Mouse (Mus musculus): ENCODE measurements around the gene Birc5.

Gene Birc5

DNA sequence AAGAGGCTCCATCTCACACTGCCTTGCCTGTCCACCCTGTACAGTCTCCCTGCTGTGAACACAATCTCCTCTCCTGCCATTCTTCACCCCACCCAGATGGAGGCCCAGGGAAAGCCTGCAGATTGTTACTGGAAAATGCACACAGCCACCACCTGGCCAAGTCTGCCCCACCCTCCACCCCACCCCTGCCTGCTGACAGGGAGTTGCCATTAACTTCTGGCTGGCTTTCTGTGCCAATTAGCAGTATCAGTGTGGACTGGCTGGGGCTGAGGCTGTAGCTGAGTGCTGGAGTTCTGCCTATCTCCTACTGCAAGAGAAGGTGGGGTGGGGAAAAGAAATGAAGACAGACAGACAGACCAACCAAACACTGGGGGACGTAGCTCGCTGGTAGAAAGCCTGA lies 10.5 kb upstream of the Birc5 start:
- no peak for TF ChIP-seq GATA4 (IDR thresholded peaks at IDR 0.05; ENCODE audit: insufficient replicate concordance, low read length)

- no peak for TF ChIP-seq GATA4 (IDR thresholded peaks at IDR 0.05; ENCODE audit: insufficient replicate concordance, low read length)
These were observed 10.0 kb upstream of the Birc5 start for GRCm38 (mm10) chr11:117839021-117839420.

GRCm38 (mm10) chr11:117840910-117841309 lies 8.1 kb upstream of the Birc5 start:
- TF ChIP-seq GATA4 (IDR thresholded peaks at IDR 0.05; ENCODE audit: insufficient replicate concordance, low read length): no peak

GRCm38 (mm10) chr11:117843434-117843833 lies 5.6 kb upstream of the Birc5 start:
- no peak for TF ChIP-seq GATA4 (IDR thresholded peaks at IDR 0.05; ENCODE audit: insufficient replicate concordance, low read length)

DNA sequence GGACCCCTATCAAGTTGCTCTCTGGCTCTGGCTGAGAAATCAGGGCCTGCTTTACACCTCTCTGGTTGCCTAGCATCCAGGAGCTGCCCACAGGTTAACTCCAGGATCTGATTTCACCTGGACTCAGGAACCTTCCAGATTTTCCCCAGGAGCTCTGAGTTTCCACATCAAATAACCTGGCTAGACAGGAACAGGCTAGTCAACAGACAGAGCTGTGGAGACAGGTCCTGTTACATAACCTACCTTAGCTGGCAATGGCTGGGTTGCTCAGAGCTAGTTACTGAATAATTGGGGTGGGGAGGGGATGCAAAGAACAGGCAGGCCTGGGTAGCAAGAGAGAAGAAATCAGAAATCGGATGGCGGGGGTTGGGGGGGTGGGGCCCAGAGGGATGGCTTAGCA lies 4.1 kb upstream of the Birc5 start:
- no peak for TF ChIP-seq GATA4 (IDR thresholded peaks at IDR 0.05; ENCODE audit: insufficient replicate concordance, low read length)

DNA sequence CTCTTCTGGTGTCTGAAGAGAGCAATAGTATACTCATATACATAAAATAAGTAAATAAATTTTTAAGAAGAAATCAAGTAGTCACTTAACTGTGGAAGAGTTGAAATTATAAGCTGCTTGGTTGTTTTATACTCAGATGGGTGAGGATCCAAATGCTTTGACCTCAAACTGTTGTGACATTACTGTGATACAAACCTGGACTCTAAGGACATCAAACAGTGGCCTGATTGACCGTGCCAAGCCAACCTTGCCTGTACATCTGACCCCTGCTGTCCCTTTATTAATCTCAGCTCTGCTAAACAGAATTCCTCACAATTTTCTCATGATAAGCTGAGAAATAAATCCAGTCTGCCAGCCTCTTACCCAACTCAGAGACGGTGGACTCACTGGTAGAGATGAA lies 3.4 kb upstream of the Birc5 start:
- peak; percentile 45; the same call in 1 of the 2 replicates for TF ChIP-seq GATA4 (IDR thresholded peaks at IDR 0.05; ENCODE audit: insufficient replicate concordance, low read length)

DNA sequence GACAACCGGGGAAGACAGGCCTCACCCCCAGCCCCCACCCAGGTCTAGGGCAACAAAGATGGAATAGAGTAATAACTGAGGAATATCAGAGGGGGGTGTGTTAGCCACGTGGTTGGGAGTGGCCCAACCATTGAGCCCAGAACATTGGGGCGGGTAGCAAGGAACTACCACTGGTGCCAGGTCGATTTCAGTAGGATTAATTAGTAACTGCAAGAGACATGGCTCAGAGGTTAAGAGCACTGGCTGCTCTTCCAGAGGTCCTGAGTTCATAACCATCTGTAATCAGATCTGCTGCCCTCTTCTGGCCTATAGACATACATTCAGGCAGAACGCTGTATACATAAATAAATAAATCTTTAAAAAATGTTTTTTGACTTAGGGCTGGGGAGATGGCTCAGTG lies 2.4 kb upstream of the Birc5 start:
- TF ChIP-seq GATA4 (IDR thresholded peaks at IDR 0.05; ENCODE audit: insufficient replicate concordance, low read length): no peak

- TF ChIP-seq GATA4 (IDR thresholded peaks at IDR 0.05; ENCODE audit: insufficient replicate concordance, low read length): no peak
These were observed 1.3 kb upstream of the Birc5 start for GRCm38 (mm10) chr11:117847593-117848215.

GRCm38 (mm10) chr11:117848271-117848984 lies 623 bp upstream of the Birc5 start:
- no peak for TF ChIP-seq GATA4 (IDR thresholded peaks at IDR 0.05; ENCODE audit: insufficient replicate concordance, low read length)

DNA sequence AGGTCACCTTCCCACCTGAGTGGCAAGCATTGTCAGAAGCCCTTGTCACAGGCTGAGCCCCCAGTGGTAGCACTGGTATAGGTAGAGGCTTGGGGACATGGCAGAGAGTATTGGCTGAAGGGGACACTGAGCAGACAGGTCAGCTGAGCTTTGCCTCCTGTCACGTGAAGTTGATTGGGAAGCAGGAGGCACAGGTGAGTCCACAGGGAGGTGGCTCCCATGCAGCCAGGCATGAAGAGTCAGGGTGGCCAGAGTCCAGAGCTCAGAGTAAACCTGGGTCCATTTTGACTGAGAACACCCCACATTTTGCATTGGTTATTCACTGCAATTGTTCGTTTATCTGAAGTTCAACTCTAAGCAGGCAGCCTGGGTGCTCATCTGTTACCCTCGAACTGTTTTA lies 3.8 kb downstream of the Birc5 start:
- no peak for TF ChIP-seq GATA4 (IDR thresholded peaks at IDR 0.05; ENCODE audit: insufficient replicate concordance, low read length)

GRCm38 (mm10) chr11:117854241-117854640 lies 5.2 kb downstream of the Birc5 start:
- TF ChIP-seq GATA4 (IDR thresholded peaks at IDR 0.05; ENCODE audit: insufficient replicate concordance, low read length): no peak

DNA sequence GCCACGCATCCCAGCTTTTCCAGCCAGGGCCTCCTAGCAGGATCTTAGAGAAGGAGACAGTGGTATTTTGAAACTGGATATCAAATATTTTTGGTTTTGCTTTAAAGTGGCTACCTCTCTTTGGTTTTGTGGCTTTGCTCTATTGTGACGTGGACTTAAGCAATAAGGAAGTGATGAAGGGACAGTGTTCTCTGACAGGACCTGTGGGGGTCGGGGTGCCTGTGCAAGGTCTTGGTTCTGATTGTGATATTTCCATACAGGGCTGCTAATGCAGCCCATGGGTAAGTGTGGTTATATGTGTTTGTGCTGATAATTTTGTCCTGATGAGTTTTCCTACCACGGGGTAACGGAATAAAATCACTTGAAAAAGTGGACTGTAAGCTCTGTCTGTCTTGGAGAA lies 6.3 kb downstream of the Birc5 start:
- TF ChIP-seq GATA4 (IDR thresholded peaks at IDR 0.05; ENCODE audit: insufficient replicate concordance, low read length): no peak

GRCm38 (mm10) chr11:117855975-117856374 lies 6.9 kb downstream of the Birc5 start:
- no peak for TF ChIP-seq GATA4 (IDR thresholded peaks at IDR 0.05; ENCODE audit: insufficient replicate concordance, low read length)

DNA sequence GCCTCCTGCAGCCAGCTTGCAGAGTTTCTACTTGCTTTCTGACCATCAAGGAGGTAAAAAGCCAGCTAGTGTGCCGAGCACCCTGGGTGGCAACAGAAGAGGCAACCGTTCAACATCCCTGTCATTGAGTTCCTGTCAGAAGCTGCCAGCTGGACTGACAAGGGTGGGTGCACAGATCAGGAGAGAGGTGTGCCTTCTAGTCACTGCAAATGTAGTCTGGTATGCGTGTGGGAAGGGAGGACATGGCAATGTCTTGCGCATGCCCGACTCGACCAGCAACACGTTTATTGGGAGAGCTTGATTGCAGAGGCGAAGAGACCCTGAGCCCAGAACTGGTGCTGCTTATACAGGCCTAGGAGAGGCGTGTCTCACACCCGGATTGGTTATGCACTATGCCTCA lies 8.4 kb downstream of the Birc5 start:
- no peak for TF ChIP-seq GATA4 (IDR thresholded peaks at IDR 0.05; ENCODE audit: insufficient replicate concordance, low read length)

- no peak for TF ChIP-seq GATA4 (IDR thresholded peaks at IDR 0.05; ENCODE audit: insufficient replicate concordance, low read length)
These were observed 9.3 kb downstream of the Birc5 start for GRCm38 (mm10) chr11:117858392-117858791.

- no peak for TF ChIP-seq GATA4 (IDR thresholded peaks at IDR 0.05; ENCODE audit: insufficient replicate concordance, low read length)
These were observed 11.6 kb downstream of the Birc5 start, which contains the start of gene Tmem235 for GRCm38 (mm10) chr11:117860601-117861000. Tmem235 (plus strand) TSS chr11:117860752.

Measured in liver, adult (tissue).